Mouse (Mus musculus): ENCODE results near the gene Pi16. TPM values are rescaled to one million over a fixed set of nuclear protein-coding genes. Genes with fewer than 3 reads are reported as not detected.

Gene Pi16
- polyA plus RNA-seq, 1 experiment from 2014 or later, result 2.6 TPM

GRCm38 (mm10) chr17:29282216-29282952 is 35.1 kb upstream of the Pi16 start:
- no peak overlapping the region for H3K4me2 ChIP-seq (ENCODE audit: low read depth, low read length)
- no peak overlapping the region for H3K9ac ChIP-seq (ENCODE audit: low read length)
- H3K27me3 ChIP-seq (ENCODE audit: control insufficient read depth, insufficient read depth, low read length), result no peaks in the 10 kb centered on the region
- H3K4me1 ChIP-seq (ENCODE audit: control insufficient read depth, insufficient read depth, low read length), result 0 out of 2 replicates have a peak, but pooled peaks cover 3% of the 10 kb centered on the region
- no peak overlapping the region for H3K4me3 ChIP-seq (replicated peaks; ENCODE audit: low read length)
- peak overlapping the region; percentile 15; the same call in 1 of the 2 replicates for H3K27ac ChIP-seq (ENCODE audit: low read length)
- H3K9me3 ChIP-seq (replicated peaks; ENCODE audit: control insufficient read depth, low read length), result no peaks in the 10 kb centered on the region
- H3K36me3 ChIP-seq (ENCODE audit: control insufficient read depth, insufficient read depth, low read length), result no peaks in the 10 kb centered on the region
- ATAC-seq (ENCODE audit: insufficient read depth, low FRiP score), result peak; percentile 80
- WGBS, result 67% methylated on average over 21 of the region's 21 CpGs

DNA sequence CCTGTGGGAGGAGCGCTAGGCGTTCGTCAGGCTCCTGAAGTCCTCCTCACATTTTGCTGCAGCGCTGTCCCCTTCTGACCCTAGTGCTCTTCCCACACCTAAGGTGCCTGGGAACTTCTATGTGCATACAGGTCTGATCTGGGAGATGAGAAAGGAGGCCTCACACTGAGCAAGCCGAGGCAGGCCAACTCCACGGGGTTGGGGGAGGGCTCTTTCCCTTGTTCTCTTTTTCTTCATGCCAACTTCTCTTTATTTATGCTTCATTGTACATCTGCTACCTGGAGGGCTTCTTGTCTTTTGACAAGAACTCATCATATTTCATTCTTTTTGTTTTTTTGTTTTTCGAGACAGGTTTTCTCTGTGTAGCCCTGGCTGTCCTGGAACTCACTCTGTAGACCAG is 25.7 kb upstream of the Pi16 start:
- no peak overlapping the region for H3K4me3 ChIP-seq (replicated peaks; ENCODE audit: low read length)
- no peak overlapping the region for H3K9ac ChIP-seq (ENCODE audit: low read length)
- WGBS, result 88% methylated on average over 7 of the region's 7 CpGs
- no peak for ATAC-seq (ENCODE audit: insufficient read depth, low FRiP score)
- no peaks in the 10 kb centered on the region for H3K9me3 ChIP-seq (replicated peaks; ENCODE audit: control insufficient read depth, low read length)
- no peak overlapping the region for H3K27ac ChIP-seq (ENCODE audit: low read length)
- H3K27me3 ChIP-seq (ENCODE audit: control insufficient read depth, insufficient read depth, low read length), result no peaks in the 10 kb centered on the region
- H3K36me3 ChIP-seq (ENCODE audit: control insufficient read depth, insufficient read depth, low read length), result no peaks in the 10 kb centered on the region
- H3K4me2 ChIP-seq (ENCODE audit: low read depth, low read length), result no peak overlapping the region
- H3K4me1 ChIP-seq (ENCODE audit: control insufficient read depth, insufficient read depth, low read length), result no peaks in the 10 kb centered on the region

DNA sequence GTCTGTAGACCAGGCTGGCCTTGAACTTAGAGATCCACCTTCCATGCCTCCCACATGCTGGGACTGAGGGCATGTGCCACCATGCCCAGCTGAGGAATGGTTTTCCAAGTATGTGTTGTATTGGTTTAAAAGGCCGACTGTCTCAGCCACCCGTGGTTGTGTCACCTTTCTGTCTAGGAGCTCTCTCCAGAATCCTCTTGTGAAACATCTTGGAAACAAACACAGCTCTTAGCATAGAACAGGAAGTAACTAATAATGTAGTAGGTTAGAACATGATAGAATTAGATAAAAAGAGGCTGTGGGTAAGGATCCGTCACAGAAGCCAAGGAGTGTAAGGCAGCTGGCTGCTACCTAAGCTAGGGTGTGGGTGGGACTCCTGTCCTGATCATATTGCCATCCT is 24.5 kb upstream of the Pi16 start:
- H3K9ac ChIP-seq (ENCODE audit: low read length), result no peak overlapping the region
- no peak overlapping the region for H3K4me2 ChIP-seq (ENCODE audit: low read depth, low read length)
- no peak overlapping the region for H3K27ac ChIP-seq (ENCODE audit: low read length)
- no peaks in the 10 kb centered on the region for H3K9me3 ChIP-seq (replicated peaks; ENCODE audit: control insufficient read depth, low read length)
- H3K27me3 ChIP-seq (ENCODE audit: control insufficient read depth, insufficient read depth, low read length), result no peaks in the 10 kb centered on the region
- H3K4me3 ChIP-seq (replicated peaks; ENCODE audit: low read length), result no peak overlapping the region
- no peaks in the 10 kb centered on the region for H3K36me3 ChIP-seq (ENCODE audit: control insufficient read depth, insufficient read depth, low read length)
- no peaks in the 10 kb centered on the region for H3K4me1 ChIP-seq (ENCODE audit: control insufficient read depth, insufficient read depth, low read length)
- no peak for ATAC-seq (ENCODE audit: insufficient read depth, low FRiP score)
- 73% methylated on average over 3 of the region's 3 CpGs for WGBS

DNA sequence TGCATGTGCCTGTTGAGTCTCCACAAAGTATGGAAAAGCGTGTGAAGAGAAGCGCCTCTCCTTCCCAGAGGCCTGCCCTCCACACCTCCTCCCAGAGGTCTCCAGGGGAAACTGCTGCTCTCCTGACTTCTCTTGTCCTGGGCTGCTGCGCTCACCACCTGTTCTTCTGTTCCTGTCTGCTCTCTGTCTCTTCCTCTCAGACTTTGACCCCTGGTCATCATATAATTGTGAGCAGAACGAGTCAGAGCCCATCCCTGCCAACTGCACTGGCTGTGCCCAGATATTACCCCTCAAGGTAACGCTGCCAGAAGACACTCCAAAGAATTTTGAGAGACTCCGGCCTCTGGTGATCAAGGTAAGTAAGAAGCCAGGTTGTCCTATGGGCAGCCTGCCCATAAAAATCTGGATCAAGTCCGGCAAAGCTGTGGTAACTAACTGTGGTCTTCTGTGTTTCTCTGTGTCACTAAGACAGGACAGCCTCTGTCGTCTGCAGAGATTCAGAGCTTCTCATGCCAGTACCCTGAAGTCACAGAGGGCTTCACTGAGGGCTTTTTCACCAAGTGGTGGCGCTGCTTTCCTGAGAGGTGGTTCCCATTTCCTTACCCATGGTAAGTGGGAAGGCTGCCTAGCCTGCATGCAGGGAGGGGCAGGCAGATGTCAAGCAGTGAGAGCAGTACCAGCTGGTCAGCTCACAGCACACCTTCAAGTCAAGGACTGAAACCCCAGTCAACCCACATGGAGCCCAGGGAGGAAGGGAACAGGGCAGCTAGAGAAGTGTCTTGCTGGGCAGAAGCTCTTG is 23.5 kb upstream of the Pi16 start:
- 74% methylated on average over 9 of the region's 9 CpGs for WGBS
- Histone ChIP-seq H3K4me1 (ENCODE audit: control insufficient read depth, insufficient read depth, low read length) (no peaks in the 10 kb centered on the region), H3K27ac (ENCODE audit: low read length) (no peak overlapping the region), H3K9ac (ENCODE audit: low read length) (no peak overlapping the region), H3K27me3 (ENCODE audit: control insufficient read depth, insufficient read depth, low read length) (no peaks in the 10 kb centered on the region), H3K4me3 (replicated peaks; ENCODE audit: low read length) (no peak overlapping the region), H3K9me3 (replicated peaks; ENCODE audit: control insufficient read depth, low read length) (no peaks in the 10 kb centered on the region), H3K4me2 (ENCODE audit: low read depth, low read length) (no peak overlapping the region), H3K36me3 (ENCODE audit: control insufficient read depth, insufficient read depth, low read length) (peaks cover 3% of the 10 kb centered on the region; the same call in 1 of the 2 replicates)
- no peak for ATAC-seq (ENCODE audit: insufficient read depth, low FRiP score)

DNA sequence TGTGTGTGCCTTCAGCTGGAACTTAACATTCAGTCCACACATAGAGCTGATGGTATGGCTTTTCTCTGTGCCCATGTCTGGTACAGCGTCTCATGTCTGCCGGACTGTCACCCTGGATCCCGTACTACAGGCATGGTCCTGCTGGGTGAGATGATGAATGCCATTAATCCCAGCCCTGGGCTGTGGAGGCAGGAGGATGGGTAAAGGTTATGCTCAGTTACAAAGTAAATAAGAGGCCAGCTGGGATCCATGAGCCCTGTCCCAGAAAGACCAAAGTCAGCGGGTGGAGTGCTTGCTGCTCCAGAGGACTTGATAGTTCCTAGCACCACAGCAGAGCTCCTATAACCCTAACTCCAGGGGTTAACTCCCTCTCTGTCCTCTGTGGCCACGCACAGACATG is 21.6 kb upstream of the Pi16 start:
- no peaks in the 10 kb centered on the region for H3K27me3 ChIP-seq (ENCODE audit: control insufficient read depth, insufficient read depth, low read length)
- no peak for ATAC-seq (ENCODE audit: insufficient read depth, low FRiP score)
- no peak overlapping the region for H3K4me2 ChIP-seq (ENCODE audit: low read depth, low read length)
- peaks cover 12% of the 10 kb centered on the region for H3K36me3 ChIP-seq (ENCODE audit: control insufficient read depth, insufficient read depth, low read length)
- WGBS, result 63% methylated on average over 5 of the region's 5 CpGs
- no peaks in the 10 kb centered on the region for H3K9me3 ChIP-seq (replicated peaks; ENCODE audit: control insufficient read depth, low read length)
- no peak overlapping the region for H3K9ac ChIP-seq (ENCODE audit: low read length)
- no peak overlapping the region for H3K27ac ChIP-seq (ENCODE audit: low read length)
- no peaks in the 10 kb centered on the region for H3K4me1 ChIP-seq (ENCODE audit: control insufficient read depth, insufficient read depth, low read length)
- no peak overlapping the region for H3K4me3 ChIP-seq (replicated peaks; ENCODE audit: low read length)

GRCm38 (mm10) chr17:29297321-29297720 is 20.2 kb upstream of the Pi16 start:
- WGBS, result 54% methylated on average over 10 of the region's 10 CpGs
- peaks cover 12% of the 10 kb centered on the region for H3K36me3 ChIP-seq (ENCODE audit: control insufficient read depth, insufficient read depth, low read length)
- no peak overlapping the region for H3K27ac ChIP-seq (ENCODE audit: low read length)
- no peaks in the 10 kb centered on the region for H3K4me1 ChIP-seq (ENCODE audit: control insufficient read depth, insufficient read depth, low read length)
- no peaks in the 10 kb centered on the region for H3K27me3 ChIP-seq (ENCODE audit: control insufficient read depth, insufficient read depth, low read length)
- no peak overlapping the region for H3K4me2 ChIP-seq (ENCODE audit: low read depth, low read length)
- no peak overlapping the region for H3K9ac ChIP-seq (ENCODE audit: low read length)
- no peak for ATAC-seq (ENCODE audit: insufficient read depth, low FRiP score)
- H3K4me3 ChIP-seq (replicated peaks; ENCODE audit: low read length), result no peak overlapping the region
- no peaks in the 10 kb centered on the region for H3K9me3 ChIP-seq (replicated peaks; ENCODE audit: control insufficient read depth, low read length)

DNA sequence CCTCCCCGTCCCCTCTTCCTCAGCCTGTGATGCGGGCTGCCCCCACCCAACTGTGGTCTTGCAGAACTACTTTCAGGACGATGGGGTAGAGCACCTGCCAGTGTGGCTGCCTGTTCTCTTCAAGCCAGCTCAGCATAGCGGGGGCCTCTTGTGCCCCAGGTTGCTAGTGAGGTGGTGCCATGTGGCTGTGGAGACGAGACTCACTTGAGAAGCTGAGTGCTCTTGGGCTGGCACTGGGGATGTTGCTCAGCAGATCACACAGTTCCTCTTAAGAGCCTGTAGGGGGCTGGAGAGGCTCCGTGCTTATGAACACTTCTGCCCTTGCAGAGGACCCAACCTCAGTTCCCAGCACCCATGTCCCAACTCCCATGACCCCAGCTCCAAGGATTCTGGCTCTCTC is 19.7 kb upstream of the Pi16 start:
- Histone ChIP-seq H3K27me3 (ENCODE audit: control insufficient read depth, insufficient read depth, low read length) (no peaks in the 10 kb centered on the region), H3K4me1 (ENCODE audit: control insufficient read depth, insufficient read depth, low read length) (no peaks in the 10 kb centered on the region), H3K9ac (ENCODE audit: low read length) (no peak overlapping the region), H3K4me3 (replicated peaks; ENCODE audit: low read length) (no peak overlapping the region), H3K27ac (ENCODE audit: low read length) (no peak overlapping the region), H3K4me2 (ENCODE audit: low read depth, low read length) (no peak overlapping the region), H3K9me3 (replicated peaks; ENCODE audit: control insufficient read depth, low read length) (no peaks in the 10 kb centered on the region), H3K36me3 (ENCODE audit: control insufficient read depth, insufficient read depth, low read length) (peaks cover 12% of the 10 kb centered on the region)
- WGBS, result 83% methylated on average over 6 of the region's 6 CpGs
- ATAC-seq (ENCODE audit: insufficient read depth, low FRiP score), result no peak

- Histone ChIP-seq H3K9ac (ENCODE audit: low read length) (no peak overlapping the region), H3K36me3 (ENCODE audit: control insufficient read depth, insufficient read depth, low read length) (peaks cover 12% of the 10 kb centered on the region), H3K4me1 (ENCODE audit: control insufficient read depth, insufficient read depth, low read length) (peaks cover 11% of the 10 kb centered on the region), H3K4me2 (ENCODE audit: low read depth, low read length) (no peak overlapping the region), H3K9me3 (replicated peaks; ENCODE audit: control insufficient read depth, low read length) (no peaks in the 10 kb centered on the region), H3K4me3 (replicated peaks; ENCODE audit: low read length) (no peak overlapping the region), H3K27ac (ENCODE audit: low read length) (no peak overlapping the region), H3K27me3 (ENCODE audit: control insufficient read depth, insufficient read depth, low read length) (no peaks in the 10 kb centered on the region)
- no peak for ATAC-seq (ENCODE audit: insufficient read depth, low FRiP score)
- 83% methylated on average over 4 of the region's 4 CpGs for WGBS
Observed at GRCm38 (mm10) chr17:29299282-29299681, 18.2 kb upstream of the Pi16 start.

- ATAC-seq (ENCODE audit: insufficient read depth, low FRiP score), result no peak
- no peak overlapping the region for H3K27ac ChIP-seq (ENCODE audit: low read length)
- H3K9ac ChIP-seq (ENCODE audit: low read length), result no peak overlapping the region
- no peaks in the 10 kb centered on the region for H3K27me3 ChIP-seq (ENCODE audit: control insufficient read depth, insufficient read depth, low read length)
- 83% methylated on average over 7 of the region's 7 CpGs for WGBS
- H3K9me3 ChIP-seq (replicated peaks; ENCODE audit: control insufficient read depth, low read length), result no peaks in the 10 kb centered on the region
- H3K4me3 ChIP-seq (replicated peaks; ENCODE audit: low read length), result no peak overlapping the region
- peaks cover 28% of the 10 kb centered on the region for H3K4me1 ChIP-seq (ENCODE audit: control insufficient read depth, insufficient read depth, low read length)
- H3K4me2 ChIP-seq (ENCODE audit: low read depth, low read length), result no peak overlapping the region
- peaks cover 12% of the 10 kb centered on the region for H3K36me3 ChIP-seq (ENCODE audit: control insufficient read depth, insufficient read depth, low read length)
Observed at GRCm38 (mm10) chr17:29300926-29301325, 16.6 kb upstream of the Pi16 start.

Measured in stomach, embryonic 16.5 days (tissue).